Mouse (Mus musculus): Measurements from ENCODE around the gene Herc1. TPM values are rescaled to one million over a fixed set of nuclear protein-coding genes. Genes with fewer than 3 reads are reported as not detected.
A peak's percentile ranks its signal among the peaks of the same experiment; 100 is the strongest.

Gene Herc1
- polyA plus RNA-seq, 1 experiment from 2014 or later: 11.8 TPM

- DNase-seq (ENCODE audit: low spot score) (no peak), ATAC-seq (no peak)
- no peak overlapping the region for H3K4me2 ChIP-seq (replicated peaks; ENCODE audit: low read depth, low read length)
- H3K4me3 ChIP-seq (ENCODE audit: low read depth, low read length): no peak overlapping the region
- 70% methylated on average over 4 of the region's 4 CpGs for WGBS
- no peak overlapping the region for H3K9ac ChIP-seq (replicated peaks; ENCODE audit: low read depth)
- TF ChIP-seq EP300 (IDR thresholded peaks at IDR 0.05) (no peak), CTCF (IDR thresholded peaks at IDR 0.05) (no peak)
- no peaks in the 10 kb centered on the region for H3K9me3 ChIP-seq (ENCODE audit: low read length)
- no peaks in the 10 kb centered on the region for H3K27me3 ChIP-seq (replicated peaks; ENCODE audit: insufficient read depth, low read length)
- no peaks in the 10 kb centered on the region for H3K36me3 ChIP-seq (ENCODE audit: insufficient read depth, low read length)
- H3K27ac ChIP-seq (ENCODE audit: low read length): no peak overlapping the region
- H3K4me1 ChIP-seq (ENCODE audit: insufficient read depth, low read depth, low read length): 0 out of 2 replicates have a peak, but pooled peaks cover 4% of the 10 kb centered on the region
Measured at GRCm38 (mm10) chr9:66308741-66309140, 41.5 kb upstream of the Herc1 start.

- 27% methylated on average over 3 of the region's 3 CpGs for WGBS
- DNase-seq (ENCODE audit: low spot score): no peak
- Histone ChIP-seq H3K4me1 (ENCODE audit: insufficient read depth, low read depth, low read length) (no peaks in the 10 kb centered on the region), H3K9ac (replicated peaks; ENCODE audit: low read depth) (no peak overlapping the region), H3K4me2 (replicated peaks; ENCODE audit: low read depth, low read length) (no peak overlapping the region), H3K27ac (ENCODE audit: low read length) (no peak overlapping the region), H3K4me3 (ENCODE audit: low read depth, low read length) (no peak overlapping the region), H3K9me3 (ENCODE audit: low read length) (no peaks in the 10 kb centered on the region), H3K27me3 (replicated peaks; ENCODE audit: insufficient read depth, low read length) (no peaks in the 10 kb centered on the region), H3K36me3 (ENCODE audit: insufficient read depth, low read length) (no peaks in the 10 kb centered on the region)
- no peak; the same call in 1 of the 2 replicates for ATAC-seq
- TF ChIP-seq EP300 (IDR thresholded peaks at IDR 0.05) (no peak), CTCF (IDR thresholded peaks at IDR 0.05) (no peak)
Measured at GRCm38 (mm10) chr9:66311458-66311857, 38.8 kb upstream of the Herc1 start.

GRCm38 (mm10) chr9:66316603-66317002 is 33.6 kb upstream of the Herc1 start:
- no peak for ATAC-seq
- Histone ChIP-seq H3K9me3 (ENCODE audit: low read length) (no peaks in the 10 kb centered on the region), H3K4me3 (ENCODE audit: low read depth, low read length) (no peak overlapping the region), H3K4me2 (replicated peaks; ENCODE audit: low read depth, low read length) (no peak overlapping the region), H3K36me3 (ENCODE audit: insufficient read depth, low read length) (no peaks in the 10 kb centered on the region), H3K27me3 (replicated peaks; ENCODE audit: insufficient read depth, low read length) (no peaks in the 10 kb centered on the region), H3K4me1 (ENCODE audit: insufficient read depth, low read depth, low read length) (no peaks in the 10 kb centered on the region), H3K27ac (ENCODE audit: low read length) (no peak overlapping the region), H3K9ac (replicated peaks; ENCODE audit: low read depth) (no peak overlapping the region)
- DNase-seq (ENCODE audit: low spot score): no peak
- no peak for TF ChIP-seq CTCF (IDR thresholded peaks at IDR 0.05)
- no peak for TF ChIP-seq EP300 (IDR thresholded peaks at IDR 0.05)
- 84% methylated on average over 2 of the region's 2 CpGs for WGBS

- Histone ChIP-seq H3K4me1 (ENCODE audit: insufficient read depth, low read depth, low read length) (no peaks in the 10 kb centered on the region), H3K27me3 (replicated peaks; ENCODE audit: insufficient read depth, low read length) (no peaks in the 10 kb centered on the region), H3K9ac (replicated peaks; ENCODE audit: low read depth) (no peak overlapping the region), H3K36me3 (ENCODE audit: insufficient read depth, low read length) (no peaks in the 10 kb centered on the region), H3K9me3 (ENCODE audit: low read length) (no peaks in the 10 kb centered on the region), H3K4me2 (replicated peaks; ENCODE audit: low read depth, low read length) (no peak overlapping the region), H3K4me3 (ENCODE audit: low read depth, low read length) (no peak overlapping the region), H3K27ac (ENCODE audit: low read length) (no peak overlapping the region)
- TF ChIP-seq EP300 (IDR thresholded peaks at IDR 0.05) (no peak), CTCF (IDR thresholded peaks at IDR 0.05) (no peak)
- no peak for DNase-seq (ENCODE audit: low spot score)
- no peak for ATAC-seq
- 76% methylated on average over 7 of the region's 7 CpGs for WGBS
Measured at GRCm38 (mm10) chr9:66322010-66322931, 28.0 kb upstream of the Herc1 start.

- no peaks in the 10 kb centered on the region for H3K36me3 ChIP-seq (ENCODE audit: insufficient read depth, low read length)
- no peak overlapping the region for H3K4me2 ChIP-seq (replicated peaks; ENCODE audit: low read depth, low read length)
- H3K27me3 ChIP-seq (replicated peaks; ENCODE audit: insufficient read depth, low read length): no peaks in the 10 kb centered on the region
- H3K9ac ChIP-seq (replicated peaks; ENCODE audit: low read depth): no peak overlapping the region
- no peaks in the 10 kb centered on the region; the same call in 1 of the 2 replicates for H3K4me1 ChIP-seq (ENCODE audit: insufficient read depth, low read depth, low read length)
- H3K4me3 ChIP-seq (ENCODE audit: low read depth, low read length): no peak overlapping the region
- H3K27ac ChIP-seq (ENCODE audit: low read length): no peak overlapping the region
- WGBS: 58% methylated on average over 2 of the region's 2 CpGs
- TF ChIP-seq EP300 (IDR thresholded peaks at IDR 0.05): no peak
- no peak for TF ChIP-seq CTCF (IDR thresholded peaks at IDR 0.05)
- ATAC-seq (no peak), DNase-seq (ENCODE audit: low spot score) (no peak)
- H3K9me3 ChIP-seq (ENCODE audit: low read length): no peaks in the 10 kb centered on the region
Measured at GRCm38 (mm10) chr9:66326879-66327278, 23.4 kb upstream of the Herc1 start.

- Histone ChIP-seq H3K27ac (ENCODE audit: low read length) (0 out of 2 replicates have a peak overlapping the region, but pooled peaks have one; percentile 21), H3K9ac (replicated peaks; ENCODE audit: low read depth) (no peak overlapping the region), H3K4me1 (ENCODE audit: insufficient read depth, low read depth, low read length) (no peaks in the 10 kb centered on the region; the same call in 1 of the 2 replicates), H3K36me3 (ENCODE audit: insufficient read depth, low read length) (no peaks in the 10 kb centered on the region), H3K4me2 (replicated peaks; ENCODE audit: low read depth, low read length) (no peak overlapping the region), H3K9me3 (ENCODE audit: low read length) (no peaks in the 10 kb centered on the region), H3K4me3 (ENCODE audit: low read depth, low read length) (no peak overlapping the region), H3K27me3 (replicated peaks; ENCODE audit: insufficient read depth, low read length) (no peaks in the 10 kb centered on the region)
- DNase-seq (ENCODE audit: low spot score): peak; percentile 54
- TF ChIP-seq EP300 (IDR thresholded peaks at IDR 0.05) (no peak), CTCF (IDR thresholded peaks at IDR 0.05) (no peak)
- WGBS: 30% methylated on average over 6 of the region's 6 CpGs
- peak; percentile 68 for ATAC-seq
Measured at GRCm38 (mm10) chr9:66329474-66329873, 20.8 kb upstream of the Herc1 start.

Measured in lung, postnatal 0 days (tissue).